Comparison of ENCODE assay signal across 8 mouse cellular contexts in the genomic region with DNA sequence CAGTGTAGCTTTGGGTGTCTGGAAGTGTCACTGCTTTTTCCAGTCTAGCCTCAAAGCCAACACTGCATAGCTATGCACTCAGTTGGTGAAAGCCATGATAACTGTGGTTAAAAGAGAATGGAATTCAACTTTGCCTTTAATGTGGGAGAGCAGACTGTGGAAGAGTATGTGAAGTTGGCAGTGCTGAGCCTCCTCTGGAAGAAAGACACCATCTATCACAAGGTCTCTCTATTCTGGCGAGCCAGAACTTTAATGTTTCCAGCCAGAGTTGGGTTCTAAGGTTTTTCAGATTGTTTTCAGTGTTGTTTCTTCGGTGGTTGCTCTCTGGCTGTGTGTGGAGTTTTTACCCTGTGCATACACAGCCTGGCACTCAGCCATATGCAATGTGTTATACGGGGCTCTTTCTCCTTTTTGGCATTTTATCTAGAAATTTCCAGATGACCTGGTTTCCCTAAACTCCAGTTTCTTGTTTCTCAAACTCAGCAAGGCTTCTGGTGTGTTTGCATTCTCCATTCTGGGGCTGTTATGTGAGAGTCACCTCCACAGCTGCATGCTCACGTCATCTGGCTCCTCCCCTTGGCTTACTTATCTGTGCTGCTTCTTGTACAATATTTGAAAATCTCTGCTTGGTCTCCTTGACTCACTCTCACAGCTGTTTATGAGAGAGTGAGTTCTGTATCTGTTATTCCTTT. TPM values are rescaled to one million over a fixed set of nuclear protein-coding genes. Genes with fewer than 3 reads are reported as not detected.
DNase-seq lines count a peak whose midpoint lies in the region; ATAC-seq and TF ChIP-seq lines count a peak whose summit lies in the region.

No protein-coding gene starts in this region.

- no peak for TF ChIP-seq CTCF in intestine, postnatal 0 days (IDR thresholded peaks at IDR 0.05; ENCODE audit: low read depth)
- TF ChIP-seq CTCF in cortical plate, adult 2 months (IDR thresholded peaks at IDR 0.05; ENCODE audit: extremely low read depth, insufficient read depth, low read length): no peak

- H3K4me1 ChIP-seq in intestine, embryonic 16.5 days (ENCODE audit: control insufficient read depth, insufficient read depth, low read length): no peaks in the 10 kb centered on the region
- no peaks in the 10 kb centered on the region for H3K4me1 ChIP-seq in intestine, postnatal 0 days (replicated peaks; ENCODE audit: control insufficient read depth, insufficient read depth, low read length)
- H3K4me1 ChIP-seq in cortical plate, adult 2 months (ENCODE audit: control insufficient read depth, insufficient read depth, low read length): peaks cover 7% of the 10 kb centered on the region; the same call in 1 of the 2 replicates
- H3K4me1 ChIP-seq in limb, embryonic 14.5 days (ENCODE audit: control insufficient read depth, insufficient read depth, low read length): no peaks in the 10 kb centered on the region

- DNase-seq in 3T3-L1 (ENCODE audit: low read depth, low spot score): peak; percentile 89
- peak; percentile 64 for DNase-seq in limb, embryonic 14.5 days (ENCODE audit: low spot score)
- DNase-seq in embryo, embryonic 10 days (ENCODE audit: low spot score): no peak

- ATAC-seq in intestine, embryonic 16.5 days: peak; percentile 58
- ATAC-seq in intestine, postnatal 0 days: no peak
- ATAC-seq in limb, embryonic 14.5 days (ENCODE audit: low FRiP score, low read depth): peak; percentile 69; the same call in 1 of the 2 replicates
- ATAC-seq in cerebellum, adult (ENCODE audit: insufficient number of reproducible peaks, low FRiP score, low TSS enrichment): no peak
- no peak for ATAC-seq in erythroblast, adult 5-6 weeks (replicated peaks; ENCODE audit: low FRiP score, poor library complexity, severe bottlenecking)

- no peaks in the 10 kb centered on the region for H3K27me3 ChIP-seq in intestine, embryonic 16.5 days (replicated peaks; ENCODE audit: control insufficient read depth, insufficient read depth, low read length)
- no peaks in the 10 kb centered on the region for H3K27me3 ChIP-seq in intestine, postnatal 0 days (replicated peaks; ENCODE audit: control insufficient read depth, insufficient read depth, low read length)
- no peaks in the 10 kb centered on the region for H3K27me3 ChIP-seq in limb, embryonic 14.5 days (ENCODE audit: control insufficient read depth, insufficient read depth, low read length)

- TF ChIP-seq POLR2A in cortical plate, adult 2 months (IDR thresholded peaks at IDR 0.05; ENCODE audit: extremely low read depth, insufficient read depth, low read length): no peak
- no peak for TF ChIP-seq POLR2A in limb, embryonic 14.5 days (IDR thresholded peaks at IDR 0.05; ENCODE audit: borderline replicate concordance, extremely low read depth, insufficient read depth, insufficient read length)

- no peak overlapping the region for H3K9ac ChIP-seq in intestine, embryonic 16.5 days (ENCODE audit: low read depth, low read length)
- H3K9ac ChIP-seq in intestine, postnatal 0 days (ENCODE audit: low read depth, low read length): no peak overlapping the region
- H3K9ac ChIP-seq in limb, embryonic 14.5 days (ENCODE audit: low read depth, low read length, severe bottlenecking): no peak overlapping the region

- WGBS in intestine, embryonic 16.5 days: 48% methylated on average over 4 of the region's 4 CpGs
- WGBS in intestine, postnatal 0 days: 51% methylated on average over 4 of the region's 4 CpGs
- WGBS in limb, embryonic 14.5 days: 51% methylated on average over 4 of the region's 4 CpGs

- H3K4me3 ChIP-seq in intestine, embryonic 16.5 days (ENCODE audit: low read length): no peak overlapping the region
- H3K4me3 ChIP-seq in intestine, postnatal 0 days (ENCODE audit: low read depth, low read length): no peak overlapping the region
- H3K4me3 ChIP-seq in cortical plate, adult 2 months (ENCODE audit: insufficient read depth, low read length): no peak overlapping the region
- H3K4me3 ChIP-seq in limb, embryonic 14.5 days (replicated peaks; ENCODE audit: low read length): no peak overlapping the region

- H3K27ac ChIP-seq in intestine, embryonic 16.5 days (ENCODE audit: low read length): peak overlapping the region; percentile 13; the same call in 1 of the 2 replicates
- no peak overlapping the region for H3K27ac ChIP-seq in intestine, postnatal 0 days (ENCODE audit: low read depth, low read length)
- 0 out of 2 replicates have a peak overlapping the region, but pooled peaks have one; percentile 25 for H3K27ac ChIP-seq in cortical plate, adult 2 months (ENCODE audit: insufficient read depth, low read length)
- H3K27ac ChIP-seq in limb, embryonic 14.5 days (replicated peaks; ENCODE audit: low read depth, low read length): no peak overlapping the region; the same call in 1 of the 2 replicates

- H3K36me3 ChIP-seq in intestine, embryonic 16.5 days (ENCODE audit: control insufficient read depth, insufficient read depth, low read length): no peaks in the 10 kb centered on the region
- no peaks in the 10 kb centered on the region for H3K36me3 ChIP-seq in intestine, postnatal 0 days (ENCODE audit: control insufficient read depth, insufficient read depth)
- no peaks in the 10 kb centered on the region for H3K36me3 ChIP-seq in limb, embryonic 14.5 days (ENCODE audit: control insufficient read depth, insufficient read depth, low read length)

- H3K9me3 ChIP-seq in intestine, embryonic 16.5 days (ENCODE audit: control insufficient read depth, low read length): no peaks in the 10 kb centered on the region
- no peaks in the 10 kb centered on the region for H3K9me3 ChIP-seq in intestine, postnatal 0 days (ENCODE audit: control insufficient read depth)
- H3K9me3 ChIP-seq in limb, embryonic 14.5 days (ENCODE audit: control insufficient read depth, low read length): no peaks in the 10 kb centered on the region

- no peak overlapping the region for H3K4me2 ChIP-seq in intestine, embryonic 16.5 days (ENCODE audit: low read depth, low read length)
- H3K4me2 ChIP-seq in intestine, postnatal 0 days (replicated peaks; ENCODE audit: low read depth): no peak overlapping the region
- no peak overlapping the region for H3K4me2 ChIP-seq in limb, embryonic 14.5 days (replicated peaks; ENCODE audit: low read depth, low read length, severe bottlenecking)

RNA-seq across cellular contexts. Expression of a gene that starts 47.3 kb away (rescaled TPM):
- polyA plus RNA-seq in intestine, embryonic 16.5 days (2015; fragmentation: Nextera tagmentation; extraction: Ambion mirVana): 27.0 and 30.8 TPM in 2 replicates
- polyA plus RNA-seq in intestine, postnatal 0 days (2015; fragmentation: Nextera tagmentation; extraction: Ambion mirVana): 6.1 and 6.6 TPM in 2 replicates
- 5.1 and 5.3 TPM in 2 replicates for polyA plus RNA-seq in cortical plate, adult 2 months (2012; rRNA removed)
- 27.3 and 30.0 TPM in 2 replicates for polyA plus RNA-seq in limb, embryonic 14.5 days (2012; rRNA removed)
- 42.9 and 47.0 TPM in 2 replicates for polyA plus RNA-seq in limb, embryonic 14.5 days (2014; fragmentation: Nextera tagmentation; extraction: Ambion mirVana)
- 38.0 and 45.3 TPM in 2 replicates for total RNA-seq in erythroblast, adult 5-6 weeks (2015; ENCODE audit: low replicate concordance)
- total RNA-seq in erythroblast, adult 5-6 weeks (2017; ENCODE audit: low replicate concordance): 29.1 and 30.1 TPM in 2 replicates

RNA-seq across cellular contexts. Expression of a gene that starts 47.4 kb away (rescaled TPM):
- 35.6 and 35.7 TPM in 2 replicates for polyA plus RNA-seq in intestine, embryonic 16.5 days (2015; fragmentation: Nextera tagmentation; extraction: Ambion mirVana)
- 11.2 and 11.4 TPM in 2 replicates for polyA plus RNA-seq in intestine, postnatal 0 days (2015; fragmentation: Nextera tagmentation; extraction: Ambion mirVana)
- 47.3 and 50.6 TPM in 2 replicates for polyA plus RNA-seq in cortical plate, adult 2 months (2012; rRNA removed)
- 61.8 and 72.5 TPM in 2 replicates for polyA plus RNA-seq in limb, embryonic 14.5 days (2012; rRNA removed)
- 39.9 and 46.1 TPM in 2 replicates for polyA plus RNA-seq in limb, embryonic 14.5 days (2014; fragmentation: Nextera tagmentation; extraction: Ambion mirVana)
- total RNA-seq in erythroblast, adult 5-6 weeks (2015; ENCODE audit: low replicate concordance): 9.0 and 12.3 TPM in 2 replicates
- total RNA-seq in erythroblast, adult 5-6 weeks (2017; ENCODE audit: low replicate concordance): 15.1 and 21.8 TPM in 2 replicates

Comparison
In these comparisons a context has a peak if more than half of its experiments do, and no peak if none do; other contexts are left out.
1. ATAC-seq: peak in intestine, embryonic 16.5 days (single experiment) and limb, embryonic 14.5 days (single experiment); none in intestine, postnatal 0 days (single experiment), cerebellum, adult (single experiment) and erythroblast, adult 5-6 weeks (single experiment).
2. H3K27ac ChIP-seq: peak in intestine, embryonic 16.5 days (single experiment) and cortical plate, adult 2 months (single experiment); none in intestine, postnatal 0 days (single experiment) and limb, embryonic 14.5 days (single experiment).